Mouse (Mus musculus): ENCODE measurements around the gene Acap1. TPM values are rescaled to one million over a fixed set of nuclear protein-coding genes. Genes with fewer than 3 reads are reported as not detected.
"Not testable (repeated sequence)": the region's sequence is repeated elsewhere in the genome, so short reads cannot be mapped to it uniquely, and the experiment has no call there.

Acap1 gene
- polyA plus RNA-seq, 1 experiment from 2014 or later: 1.4 TPM

- Histone ChIP-seq H3K4me3 (no peak overlapping the region), H3K27ac (no peak overlapping the region), H3K4me1 (replicated peaks) (peaks cover 15% of the 10 kb centered on the region), H3K36me3 (no peaks in the 10 kb centered on the region), H3K9me3 (no peaks in the 10 kb centered on the region), H3K27me3 (ENCODE audit: insufficient read depth, poor library complexity, severe bottlenecking) (no peaks in the 10 kb centered on the region)
- no peak for DNase-seq (ENCODE audit: low spot score)
- WGBS: 85% methylated on average over 4 of the region's 4 CpGs
Observed at GRCm38 (mm10) chr11:69872451-69872850, 22.9 kb downstream of the Acap1 start.

DNA sequence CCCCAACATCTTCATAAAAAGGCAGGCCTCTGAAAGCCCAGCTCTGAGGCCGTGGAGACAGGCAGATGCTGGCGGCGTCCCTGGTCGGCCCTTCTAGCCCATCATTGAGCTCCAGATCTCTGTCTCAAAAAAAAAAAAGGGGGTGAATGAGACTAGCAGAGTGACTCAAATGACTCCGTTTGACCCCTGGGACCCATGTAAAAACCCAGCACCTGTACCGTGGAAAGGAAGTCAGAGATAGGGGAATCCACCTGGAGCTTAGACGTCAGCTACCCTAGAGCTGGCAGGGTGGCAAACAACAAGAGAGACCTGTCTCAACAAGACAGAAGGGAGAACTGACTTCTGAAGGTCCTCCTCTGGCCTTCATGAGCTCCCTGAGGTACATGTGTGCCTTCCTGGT lies 23.5 kb downstream of the Acap1 start:
- no peak for DNase-seq (ENCODE audit: low spot score)
- Histone ChIP-seq H3K36me3 (no peaks in the 10 kb centered on the region), H3K9me3 (no peaks in the 10 kb centered on the region), H3K27me3 (ENCODE audit: insufficient read depth, poor library complexity, severe bottlenecking) (no peaks in the 10 kb centered on the region), H3K27ac (no peak overlapping the region), H3K4me3 (no peak overlapping the region), H3K4me1 (replicated peaks) (peaks cover 9% of the 10 kb centered on the region)
- 86% methylated on average over 7 of the region's 7 CpGs for WGBS

- Histone ChIP-seq H3K27me3 (ENCODE audit: insufficient read depth, poor library complexity, severe bottlenecking) (no peaks in the 10 kb centered on the region), H3K27ac (no peak overlapping the region), H3K36me3 (no peaks in the 10 kb centered on the region), H3K9me3 (no peaks in the 10 kb centered on the region), H3K4me3 (no peak overlapping the region), H3K4me1 (replicated peaks) (no peaks in the 10 kb centered on the region)
- no peak for DNase-seq (ENCODE audit: low spot score)
- WGBS: 95% methylated on average over 2 of the region's 2 CpGs
Observed at GRCm38 (mm10) chr11:69870289-69871069, 24.9 kb downstream of the Acap1 start.

GRCm38 (mm10) chr11:69867335-69867734 lies 28.0 kb downstream of the Acap1 start:
- Histone ChIP-seq H3K4me3 (no peak overlapping the region), H3K4me1 (replicated peaks) (0 out of 2 replicates have a peak, but pooled peaks cover 3% of the 10 kb centered on the region), H3K36me3 (no peaks in the 10 kb centered on the region), H3K9me3 (no peaks in the 10 kb centered on the region), H3K27me3 (ENCODE audit: insufficient read depth, poor library complexity, severe bottlenecking) (no peaks in the 10 kb centered on the region), H3K27ac (no peak overlapping the region)
- no peak for DNase-seq (ENCODE audit: low spot score)
- WGBS: 77% methylated on average over 9 of the region's 9 CpGs

DNA sequence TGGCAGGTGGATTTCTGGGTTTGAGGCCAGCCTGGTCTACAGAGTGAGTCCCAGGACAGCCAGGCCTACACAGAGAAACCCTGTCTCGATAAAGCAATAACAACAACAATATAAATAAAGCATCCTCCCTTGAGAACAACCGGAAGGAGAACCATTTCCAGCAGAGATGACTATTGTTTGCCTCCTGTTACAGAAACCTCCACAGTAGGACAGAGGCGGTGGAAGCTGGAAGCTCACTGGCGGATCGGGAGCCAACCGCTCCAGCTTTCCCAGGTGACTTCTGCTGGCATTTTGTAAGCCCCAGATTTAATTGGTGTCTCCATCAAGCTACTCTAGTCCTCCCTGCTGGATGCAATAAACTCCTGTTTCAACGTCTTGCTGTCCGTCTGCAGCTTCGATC lies 29.8 kb downstream of the Acap1 start:
- Histone ChIP-seq H3K27me3 (ENCODE audit: insufficient read depth, poor library complexity, severe bottlenecking) (no peaks in the 10 kb centered on the region), H3K4me3 (no peak overlapping the region)
- WGBS: 85% methylated on average over 9 of the region's 9 CpGs

DNA sequence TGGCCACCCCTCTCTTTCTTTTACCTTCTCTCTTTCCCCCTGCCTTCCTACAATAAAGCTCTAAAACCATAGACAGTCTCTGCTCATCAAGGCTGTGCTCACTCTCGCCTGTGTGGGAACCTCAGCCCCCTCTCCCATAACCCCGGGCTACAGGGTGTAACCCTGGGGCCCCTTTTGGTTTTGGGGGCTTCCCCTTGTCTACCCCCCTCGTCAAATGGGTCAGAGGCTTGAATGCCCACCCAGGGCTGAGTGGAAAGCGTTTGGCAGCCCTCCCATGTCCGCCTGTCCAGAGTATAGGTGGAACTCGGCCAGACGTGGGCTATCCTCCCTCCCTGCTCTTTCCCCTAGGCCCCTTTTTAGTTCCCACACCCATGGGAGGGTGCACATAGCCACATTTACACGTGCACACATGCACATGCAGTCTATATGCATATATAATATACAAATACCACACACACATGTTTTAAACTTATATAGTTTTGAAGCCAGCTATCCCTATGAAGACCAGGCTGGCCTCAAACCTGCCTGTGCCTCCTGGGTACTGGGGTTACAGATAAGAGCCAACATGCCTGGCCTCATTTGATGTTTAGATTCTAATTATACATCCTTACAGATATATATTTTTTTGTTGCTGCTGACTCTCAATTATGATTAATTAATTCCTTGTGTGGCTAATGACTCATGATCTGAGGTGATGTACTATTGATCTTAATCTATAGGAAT lies 31.0 kb downstream of the Acap1 start:
- H3K27me3 ChIP-seq (ENCODE audit: insufficient read depth, poor library complexity, severe bottlenecking): peaks cover 7% of the 10 kb centered on the region
- DNase-seq (ENCODE audit: low spot score): no peak
- no peak overlapping the region for H3K4me3 ChIP-seq
- 0 out of 2 replicates have a peak, but pooled peaks cover 3% of the 10 kb centered on the region for H3K4me1 ChIP-seq (replicated peaks)
- H3K27ac ChIP-seq: no peak overlapping the region
- 59% methylated on average over 8 of the region's 8 CpGs for WGBS
- H3K9me3 ChIP-seq: no peaks in the 10 kb centered on the region
- no peaks in the 10 kb centered on the region for H3K36me3 ChIP-seq

More for the DNA sequence above, 29.8 kb downstream of the Acap1 start:
- no peak for DNase-seq (ENCODE audit: low spot score)
- 0 out of 2 replicates have a peak, but pooled peaks cover 3% of the 10 kb centered on the region for H3K4me1 ChIP-seq (replicated peaks)
- H3K9me3 ChIP-seq: no peaks in the 10 kb centered on the region
- H3K36me3 ChIP-seq: no peaks in the 10 kb centered on the region
- H3K27ac ChIP-seq: no peak overlapping the region

- not testable (repeated sequence) for H3K4me1 ChIP-seq (replicated peaks); H3K27ac ChIP-seq; H3K36me3 ChIP-seq; H3K4me3 ChIP-seq; DNase-seq (ENCODE audit: low spot score); H3K9me3 ChIP-seq
- peaks cover 13% of the 10 kb centered on the region for H3K27me3 ChIP-seq (ENCODE audit: insufficient read depth, poor library complexity, severe bottlenecking)
- 87% methylated on average over 3 of the region's 3 CpGs for WGBS
Observed at GRCm38 (mm10) chr11:69863729-69864128, 31.6 kb downstream of the Acap1 start.

GRCm38 (mm10) chr11:69858113-69858998 lies 37.0 kb downstream of the Acap1 start, which contains the start of gene Tnk1:
TSS of gene Tnk1 (minus strand) at chr11:69858730.
- Histone ChIP-seq H3K27ac (0 out of 2 replicates have a peak within 1 kb of the TSS, but pooled peaks have one; percentile 29), H3K4me3 (peak within 1 kb of the TSS; percentile 36), H3K9me3 (no peaks in the 10 kb centered on the region), H3K27me3 (ENCODE audit: insufficient read depth, poor library complexity, severe bottlenecking) (peaks cover 38% of the 10 kb centered on the region), H3K4me1 (replicated peaks) (peaks cover 25% of the 10 kb centered on the region), H3K36me3 (no peaks in the 10 kb centered on the region)
- DNase-seq (ENCODE audit: low spot score): no peak
- 20% methylated on average over 30 of the region's 30 CpGs for WGBS

DNA sequence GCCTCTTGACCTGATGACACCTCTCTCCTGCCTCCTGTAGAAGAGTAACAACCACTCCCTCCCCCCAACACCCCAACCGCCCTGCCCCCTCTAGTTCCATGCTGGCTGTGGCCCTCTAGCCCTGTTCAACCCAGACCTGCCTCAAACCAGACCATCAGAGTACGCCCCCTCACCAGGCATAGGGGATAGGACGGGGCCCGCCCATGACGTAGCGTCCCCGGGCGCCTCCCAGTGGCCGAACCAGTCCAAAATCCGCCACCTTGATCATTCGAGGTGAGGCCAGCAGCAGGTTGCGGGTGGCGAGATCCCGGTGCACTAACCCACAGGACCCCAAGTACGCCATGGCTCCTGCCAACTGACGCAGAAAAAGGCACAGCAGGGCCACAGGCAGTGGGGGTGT lies 40.0 kb downstream of the Acap1 start:
- peaks cover 36% of the 10 kb centered on the region for H3K4me1 ChIP-seq (replicated peaks)
- peak overlapping the region; percentile 41; the same call in 1 of the 2 replicates for H3K27ac ChIP-seq
- DNase-seq (ENCODE audit: low spot score): peak; percentile 60
- H3K4me3 ChIP-seq: peak overlapping the region; percentile 0; the same call in 1 of the 2 replicates
- H3K9me3 ChIP-seq: no peaks in the 10 kb centered on the region
- WGBS: 25% methylated on average over 16 of the region's 16 CpGs
- peaks cover 38% of the 10 kb centered on the region for H3K27me3 ChIP-seq (ENCODE audit: insufficient read depth, poor library complexity, severe bottlenecking)
- peaks cover 21% of the 10 kb centered on the region for H3K36me3 ChIP-seq

- H3K4me1 ChIP-seq (replicated peaks): peaks cover 36% of the 10 kb centered on the region
- H3K27ac ChIP-seq: no peak overlapping the region
- peaks cover 28% of the 10 kb centered on the region for H3K36me3 ChIP-seq
- H3K9me3 ChIP-seq: no peaks in the 10 kb centered on the region
- H3K4me3 ChIP-seq: no peak overlapping the region
- WGBS: 90% methylated on average over 10 of the region's 10 CpGs
- DNase-seq (ENCODE audit: low spot score): no peak
- H3K27me3 ChIP-seq (ENCODE audit: insufficient read depth, poor library complexity, severe bottlenecking): peaks cover 35% of the 10 kb centered on the region
Observed at GRCm38 (mm10) chr11:69854680-69855079, 40.7 kb downstream of the Acap1 start.

GRCm38 (mm10) chr11:69853994-69854393 lies 41.3 kb downstream of the Acap1 start:
- Histone ChIP-seq H3K4me1 (replicated peaks) (peaks cover 36% of the 10 kb centered on the region), H3K4me3 (no peak overlapping the region), H3K27ac (peak overlapping the region; percentile 71; the same call in 1 of the 2 replicates), H3K27me3 (ENCODE audit: insufficient read depth, poor library complexity, severe bottlenecking) (peaks cover 28% of the 10 kb centered on the region), H3K9me3 (no peaks in the 10 kb centered on the region), H3K36me3 (peaks cover 35% of the 10 kb centered on the region)
- DNase-seq (ENCODE audit: low spot score): no peak
- 81% methylated on average over 7 of the region's 7 CpGs for WGBS

- H3K4me1 ChIP-seq (replicated peaks): peaks cover 54% of the 10 kb centered on the region
- no peaks in the 10 kb centered on the region for H3K27me3 ChIP-seq (ENCODE audit: insufficient read depth, poor library complexity, severe bottlenecking)
- DNase-seq (ENCODE audit: low spot score): no peak
- H3K4me3 ChIP-seq: no peak overlapping the region
- no peak overlapping the region for H3K27ac ChIP-seq
- H3K36me3 ChIP-seq: peaks cover 49% of the 10 kb centered on the region
- H3K9me3 ChIP-seq: no peaks in the 10 kb centered on the region
- WGBS: 85% methylated on average over 8 of the region's 8 CpGs
Observed at GRCm38 (mm10) chr11:69850754-69851153, 44.6 kb downstream of the Acap1 start.

Data from hindbrain, embryonic 10.5 days (tissue).